Mouse (Mus musculus): ENCODE results near the gene Gm11555. TPM values are rescaled to one million over a fixed set of nuclear protein-coding genes. Genes with fewer than 3 reads are reported as not detected.
"Not testable (repeated sequence)": the region's sequence is repeated elsewhere in the genome, so short reads cannot be mapped to it uniquely, and the experiment has no call there.

The Gm11555 gene
- polyA plus RNA-seq (2015; fragmentation: Nextera tagmentation; extraction: Ambion mirVana), result not detected in 2 replicates

GRCm38 (mm10) chr11:99650136-99650535 lies at the start of gene Gm11555:
TSS of gene Gm11555 (minus strand) at chr11:99650236.
- Histone ChIP-seq H3K9ac (no peak within 1 kb of the TSS), H3K4me1 (no peaks in the 10 kb centered on the region), H3K4me2 (no peak within 1 kb of the TSS), H3K36me3 (replicated peaks) (no peaks in the 10 kb centered on the region), H3K4me3 (no peak within 1 kb of the TSS), H3K27ac (no peak within 1 kb of the TSS), H3K9me3 (no peaks in the 10 kb centered on the region), H3K27me3 (replicated peaks) (no peaks in the 10 kb centered on the region)
- ATAC-seq (replicated peaks), result no peak
- WGBS, result 81% methylated on average over 2 of the region's 2 CpGs

- Histone ChIP-seq H3K4me2 (no peak within 1 kb of the TSS), H3K4me3 (no peak within 1 kb of the TSS), H3K27ac (no peak within 1 kb of the TSS), H3K9ac (no peak within 1 kb of the TSS), H3K4me1 (no peaks in the 10 kb centered on the region), H3K36me3 (replicated peaks) (no peaks in the 10 kb centered on the region), H3K27me3 (replicated peaks) (no peaks in the 10 kb centered on the region), H3K9me3 (no peaks in the 10 kb centered on the region)
- ATAC-seq (replicated peaks), result no peak
- 76% methylated on average over 1 of the region's 1 CpGs for WGBS
Measured at GRCm38 (mm10) chr11:99690463-99690862, 40.4 kb upstream of the Gm11555 start, which contains the start of gene Gm14190. TSS of gene Gm14190 (minus strand) at chr11:99690740.

- H3K4me1 ChIP-seq; H3K36me3 ChIP-seq (replicated peaks); H3K4me3 ChIP-seq; H3K9me3 ChIP-seq; H3K27me3 ChIP-seq (replicated peaks); H3K4me2 ChIP-seq; ATAC-seq (replicated peaks); H3K9ac ChIP-seq; H3K27ac ChIP-seq: not testable (repeated sequence)
- 69% methylated on average over 1 of the region's 1 CpGs for WGBS
Measured at GRCm38 (mm10) chr11:99685235-99685634, 35.2 kb upstream of the Gm11555 start.

- no peak overlapping the region for H3K27ac ChIP-seq
- H3K4me3 ChIP-seq, result no peak overlapping the region
- 95% methylated on average over 2 of the region's 2 CpGs for WGBS
- H3K9ac ChIP-seq, result no peak overlapping the region
- H3K9me3 ChIP-seq, result no peaks in the 10 kb centered on the region
- H3K36me3 ChIP-seq (replicated peaks), result no peaks in the 10 kb centered on the region
- no peaks in the 10 kb centered on the region for H3K27me3 ChIP-seq (replicated peaks)
- no peak overlapping the region for H3K4me2 ChIP-seq
- no peaks in the 10 kb centered on the region for H3K4me1 ChIP-seq
- no peak for ATAC-seq (replicated peaks)
Measured at GRCm38 (mm10) chr11:99683481-99683880, 33.4 kb upstream of the Gm11555 start.

GRCm38 (mm10) chr11:99665860-99666259 lies 15.8 kb upstream of the Gm11555 start, which contains the start of gene Krtap4-6:
TSS of gene Krtap4-6 (minus strand) at chr11:99665960.
- H3K36me3 ChIP-seq (replicated peaks), result no peaks in the 10 kb centered on the region
- no peaks in the 10 kb centered on the region for H3K4me1 ChIP-seq
- no peak within 1 kb of the TSS for H3K4me2 ChIP-seq
- no peaks in the 10 kb centered on the region for H3K9me3 ChIP-seq
- H3K27me3 ChIP-seq (replicated peaks), result no peaks in the 10 kb centered on the region
- no peak within 1 kb of the TSS for H3K9ac ChIP-seq
- no peak within 1 kb of the TSS for H3K27ac ChIP-seq
- H3K4me3 ChIP-seq, result no peak within 1 kb of the TSS
- no peak for ATAC-seq (replicated peaks)

- no peaks in the 10 kb centered on the region for H3K9me3 ChIP-seq
- no peak overlapping the region for H3K4me2 ChIP-seq
- H3K9ac ChIP-seq, result no peak overlapping the region
- no peak overlapping the region for H3K4me3 ChIP-seq
- 88% methylated on average over 10 of the region's 10 CpGs for WGBS
- H3K27ac ChIP-seq, result no peak overlapping the region
- no peaks in the 10 kb centered on the region for H3K36me3 ChIP-seq (replicated peaks)
- no peaks in the 10 kb centered on the region for H3K27me3 ChIP-seq (replicated peaks)
- no peak for ATAC-seq (replicated peaks)
- H3K4me1 ChIP-seq, result no peaks in the 10 kb centered on the region
Measured at GRCm38 (mm10) chr11:99662802-99663201, 12.8 kb upstream of the Gm11555 start.

- no peak for ATAC-seq (replicated peaks)
- 89% methylated on average over 4 of the region's 4 CpGs for WGBS
- no peaks in the 10 kb centered on the region for H3K4me1 ChIP-seq
- H3K36me3 ChIP-seq (replicated peaks), result no peaks in the 10 kb centered on the region
- H3K4me3 ChIP-seq, result no peak overlapping the region
- no peaks in the 10 kb centered on the region for H3K27me3 ChIP-seq (replicated peaks)
- no peak overlapping the region for H3K27ac ChIP-seq
- no peaks in the 10 kb centered on the region for H3K9me3 ChIP-seq
- no peak overlapping the region for H3K9ac ChIP-seq
- no peak overlapping the region for H3K4me2 ChIP-seq
Measured at GRCm38 (mm10) chr11:99659256-99659655, 9.2 kb upstream of the Gm11555 start.

- not testable (repeated sequence) for H3K9ac ChIP-seq; H3K4me3 ChIP-seq; H3K4me1 ChIP-seq; ATAC-seq (replicated peaks); H3K9me3 ChIP-seq; H3K27ac ChIP-seq; H3K27me3 ChIP-seq (replicated peaks); H3K4me2 ChIP-seq; H3K36me3 ChIP-seq (replicated peaks)
- WGBS, result 68% methylated on average over 10 of the region's 10 CpGs
Measured at GRCm38 (mm10) chr11:99658467-99659010, 8.5 kb upstream of the Gm11555 start, which contains the start of gene Gm11563. TSS of gene Gm11563 (minus strand) at chr11:99658960.

GRCm38 (mm10) chr11:99657051-99657450 lies 7.0 kb upstream of the Gm11555 start:
- H3K27me3 ChIP-seq (replicated peaks), result no peaks in the 10 kb centered on the region
- no peak overlapping the region for H3K4me2 ChIP-seq
- 55% methylated on average over 5 of the region's 5 CpGs for WGBS
- H3K27ac ChIP-seq, result no peak overlapping the region
- no peak overlapping the region for H3K9ac ChIP-seq
- H3K36me3 ChIP-seq (replicated peaks), result no peaks in the 10 kb centered on the region
- no peaks in the 10 kb centered on the region for H3K9me3 ChIP-seq
- H3K4me1 ChIP-seq, result no peaks in the 10 kb centered on the region
- ATAC-seq (replicated peaks), result no peak
- H3K4me3 ChIP-seq, result no peak overlapping the region

GRCm38 (mm10) chr11:99646444-99646843 lies 3.6 kb downstream of the Gm11555 start:
- Histone ChIP-seq H3K9me3 (no peaks in the 10 kb centered on the region), H3K4me1 (no peaks in the 10 kb centered on the region), H3K9ac (no peak overlapping the region), H3K27me3 (replicated peaks) (no peaks in the 10 kb centered on the region), H3K4me2 (no peak overlapping the region), H3K4me3 (no peak overlapping the region), H3K27ac (no peak overlapping the region), H3K36me3 (replicated peaks) (no peaks in the 10 kb centered on the region)
- ATAC-seq (replicated peaks), result no peak
- WGBS, result 91% methylated on average over 15 of the region's 15 CpGs

- Histone ChIP-seq H3K9ac (no peak overlapping the region), H3K27me3 (replicated peaks) (no peaks in the 10 kb centered on the region), H3K27ac (no peak overlapping the region), H3K4me3 (no peak overlapping the region), H3K36me3 (replicated peaks) (no peaks in the 10 kb centered on the region), H3K9me3 (no peaks in the 10 kb centered on the region), H3K4me2 (no peak overlapping the region), H3K4me1 (no peaks in the 10 kb centered on the region)
- no peak for ATAC-seq (replicated peaks)
- 70% methylated on average over 3 of the region's 3 CpGs for WGBS
Measured at GRCm38 (mm10) chr11:99644351-99644750, 5.7 kb downstream of the Gm11555 start.

- not testable (repeated sequence) for H3K9ac ChIP-seq; H3K9me3 ChIP-seq; H3K27me3 ChIP-seq (replicated peaks); H3K27ac ChIP-seq; H3K4me2 ChIP-seq; H3K36me3 ChIP-seq (replicated peaks); H3K4me3 ChIP-seq; H3K4me1 ChIP-seq; ATAC-seq (replicated peaks)
- WGBS, result 89% methylated on average over 9 of the region's 9 CpGs
Measured at GRCm38 (mm10) chr11:99643635-99644139, 6.3 kb downstream of the Gm11555 start, which contains the start of gene Krtap4-7. TSS of gene Krtap4-7 (minus strand) at chr11:99644089.

GRCm38 (mm10) chr11:99640926-99641325 lies 9.1 kb downstream of the Gm11555 start:
- WGBS, result 55% methylated on average over 1 of the region's 1 CpGs
- H3K27me3 ChIP-seq (replicated peaks), result no peaks in the 10 kb centered on the region
- no peaks in the 10 kb centered on the region for H3K9me3 ChIP-seq
- no peaks in the 10 kb centered on the region for H3K36me3 ChIP-seq (replicated peaks)
- H3K4me1 ChIP-seq, result no peaks in the 10 kb centered on the region
- H3K4me3 ChIP-seq, result no peak overlapping the region
- no peak overlapping the region for H3K9ac ChIP-seq
- no peak overlapping the region for H3K27ac ChIP-seq
- no peak for ATAC-seq (replicated peaks)
- no peak overlapping the region for H3K4me2 ChIP-seq

Data from midbrain, embryonic 15.5 days (tissue).